Mouse (Mus musculus): ENCODE data around the gene Capn12. TPM values are rescaled to one million over a fixed set of nuclear protein-coding genes. Genes with fewer than 3 reads are reported as not detected.
A peak's percentile ranks its signal among the peaks of the same experiment; 100 is the strongest.
"Not testable (repeated sequence)": the region's sequence is repeated elsewhere in the genome, so short reads cannot be mapped to it uniquely, and the experiment has no call there.

Gene Capn12
- polyA plus RNA-seq, 1 experiment from 2014 or later, result 0.15 TPM

DNA sequence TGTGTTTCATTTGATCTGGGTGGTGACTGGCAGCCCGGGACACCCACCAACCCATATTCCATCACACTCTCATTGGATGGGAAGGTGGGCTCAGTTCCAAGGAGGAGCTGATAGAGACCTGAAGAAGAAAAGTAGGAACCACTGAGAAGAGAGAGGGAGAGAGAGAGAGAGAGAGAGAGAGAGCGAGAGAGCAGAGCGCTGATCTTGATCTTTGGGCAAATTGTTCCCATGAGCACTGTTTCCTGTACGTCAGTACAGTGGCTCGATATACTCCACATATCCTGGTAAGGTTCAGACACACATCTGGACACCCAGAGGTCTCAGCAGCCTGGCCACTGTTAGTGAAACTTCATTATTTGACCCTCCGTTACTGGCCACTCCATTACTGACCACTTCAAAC lies 17.7 kb upstream of the Capn12 start, which contains the start of gene Lgals7:
Gene Lgals7 (plus strand): TSS at position 314 of the 400 bp plus-strand sequence.
- no peak within 1 kb of the TSS for H3K9ac ChIP-seq
- WGBS, result 73% methylated on average over 6 of the region's 6 CpGs

DNA sequence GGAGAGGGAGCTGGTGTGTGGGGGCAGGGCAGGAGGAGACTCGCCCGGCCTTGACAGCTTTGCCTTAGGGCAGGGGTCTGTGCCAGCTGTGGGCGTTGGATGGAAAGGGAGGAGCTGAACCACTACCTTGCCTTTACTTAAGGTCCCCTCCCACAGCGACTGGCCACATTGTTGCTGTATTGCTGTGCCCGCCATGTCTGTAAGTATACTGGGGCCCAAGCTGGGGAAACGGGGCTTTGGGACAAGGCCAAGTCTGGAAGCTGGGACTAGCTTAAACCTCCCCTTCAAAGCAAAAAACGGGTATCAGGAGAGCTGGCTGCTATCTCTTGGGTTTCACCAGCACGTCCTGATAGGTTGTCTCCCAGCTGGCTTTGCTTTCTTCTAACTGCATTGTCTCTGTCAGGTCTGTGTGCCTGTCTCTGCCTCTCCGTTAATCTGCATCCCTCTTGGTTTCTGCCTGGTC lies 16.9 kb upstream of the Capn12 start:
- Histone ChIP-seq H3K9me3 (0 out of 2 replicates have a peak, but pooled peaks cover 5% of the 10 kb centered on the region), H3K9ac (no peak overlapping the region), H3K4me2 (peak overlapping the region; percentile 27), H3K4me3 (peak overlapping the region; percentile 2; the same call in 1 of the 2 replicates), H3K27ac (replicated peaks) (peak overlapping the region; percentile 38), H3K4me1 (peaks cover 26% of the 10 kb centered on the region), H3K36me3 (no peaks in the 10 kb centered on the region), H3K27me3 (replicated peaks) (no peaks in the 10 kb centered on the region)
- no peak for ATAC-seq (ENCODE audit: extremely low read depth, insufficient number of reproducible peaks, low FRiP score, low TSS enrichment)
- WGBS, result 36% methylated on average over 9 of the region's 9 CpGs

More for the DNA sequence above, 17.7 kb upstream of the Capn12 start, which contains the start of gene Lgals7:
- H3K4me1 ChIP-seq, result peaks cover 26% of the 10 kb centered on the region
- peak within 1 kb of the TSS; percentile 38 for H3K27ac ChIP-seq (replicated peaks)
- H3K27me3 ChIP-seq (replicated peaks), result no peaks in the 10 kb centered on the region
- H3K9me3 ChIP-seq, result 0 out of 2 replicates have a peak, but pooled peaks cover 5% of the 10 kb centered on the region
- ATAC-seq (ENCODE audit: extremely low read depth, insufficient number of reproducible peaks, low FRiP score, low TSS enrichment), result no peak
- peak within 1 kb of the TSS; percentile 2; the same call in 1 of the 2 replicates for H3K4me3 ChIP-seq
- H3K4me2 ChIP-seq, result peak within 1 kb of the TSS; percentile 27
- no peaks in the 10 kb centered on the region for H3K36me3 ChIP-seq

DNA sequence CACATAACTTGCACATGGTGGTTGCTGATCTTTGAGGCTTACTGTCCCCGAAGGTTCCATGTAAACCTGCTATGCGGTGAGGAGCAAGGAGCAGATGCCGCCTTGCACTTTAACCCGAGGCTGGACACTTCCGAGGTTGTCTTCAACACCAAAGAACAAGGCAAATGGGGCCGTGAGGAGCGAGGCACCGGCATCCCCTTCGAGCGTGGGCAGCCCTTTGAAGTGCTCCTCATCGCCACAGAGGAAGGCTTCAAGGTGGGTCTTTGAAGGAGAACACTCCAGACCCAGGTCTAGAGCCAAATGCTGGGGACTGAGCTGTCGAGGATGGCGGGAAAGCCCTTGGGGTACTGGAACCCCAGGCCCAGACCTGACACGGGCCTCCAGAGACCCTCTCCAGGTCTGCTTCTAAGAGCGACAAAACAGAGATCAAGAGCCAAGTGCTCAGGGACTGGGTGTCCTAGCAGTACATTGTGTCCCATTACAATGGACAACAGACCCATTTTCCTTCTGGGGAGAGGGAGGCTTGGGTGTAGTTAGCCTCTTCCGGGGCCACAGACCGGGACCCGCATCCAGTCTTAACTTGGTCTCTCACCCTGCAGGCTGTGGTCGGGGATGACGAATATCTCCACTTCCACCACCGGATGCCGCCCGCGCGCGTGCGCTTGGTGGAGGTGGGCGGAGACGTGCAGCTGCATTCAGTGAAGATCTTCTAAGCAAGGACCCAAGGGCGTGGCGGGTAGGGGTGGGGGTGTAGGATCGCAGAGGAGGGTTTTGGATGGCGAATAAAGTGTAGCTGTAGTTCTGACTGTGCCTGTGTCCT lies 15.5 kb upstream of the Capn12 start:
- Histone ChIP-seq H3K9ac (peak overlapping the region; percentile 71), H3K4me3 (peak overlapping the region; percentile 41), H3K4me1 (peaks cover 26% of the 10 kb centered on the region), H3K4me2 (peak overlapping the region; percentile 68), H3K9me3 (0 out of 2 replicates have a peak, but pooled peaks cover 4% of the 10 kb centered on the region), H3K36me3 (no peaks in the 10 kb centered on the region), H3K27ac (replicated peaks) (peak overlapping the region; percentile 36; the same call in 1 of the 2 replicates), H3K27me3 (replicated peaks) (no peaks in the 10 kb centered on the region)
- peak; percentile 35; the same call in 1 of the 2 replicates for ATAC-seq (ENCODE audit: extremely low read depth, insufficient number of reproducible peaks, low FRiP score, low TSS enrichment)
- 37% methylated on average over 33 of the region's 33 CpGs for WGBS

DNA sequence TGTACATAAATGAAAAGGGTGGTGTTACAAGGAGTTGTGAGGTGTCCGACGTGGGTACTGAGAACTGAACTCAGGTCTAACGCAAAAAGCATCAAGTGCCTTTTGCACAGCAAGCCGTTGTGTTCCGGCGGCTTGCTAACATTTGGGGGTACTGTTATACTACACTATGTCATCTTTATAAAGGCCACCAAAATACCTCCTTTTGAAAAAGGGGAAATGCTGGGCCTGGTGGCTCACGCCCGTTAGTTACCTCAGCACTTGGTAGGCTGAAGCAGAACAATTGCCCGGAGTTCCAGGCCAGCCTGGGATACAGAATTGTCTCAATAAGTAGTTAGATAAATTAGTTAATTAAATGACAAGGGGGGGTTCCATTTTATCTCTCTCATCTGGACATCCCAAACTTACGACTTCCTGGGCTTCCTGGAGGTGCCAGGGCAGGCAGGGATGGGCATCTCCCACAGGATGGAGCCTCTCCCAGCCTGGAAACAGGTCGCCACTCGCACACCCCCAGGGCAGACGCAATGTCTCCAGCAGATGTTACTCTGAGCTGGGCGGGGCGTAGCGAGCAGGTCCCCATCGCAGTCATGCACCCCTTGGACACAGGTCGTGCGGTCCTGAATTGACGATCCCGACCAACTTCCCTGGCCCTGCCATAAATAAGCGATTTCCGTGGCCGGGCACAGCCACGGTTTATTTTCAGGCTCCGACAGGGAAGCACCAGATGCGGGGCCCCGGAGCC lies 14.3 kb upstream of the Capn12 start:
- Histone ChIP-seq H3K36me3 (no peaks in the 10 kb centered on the region), H3K4me2 (no peak overlapping the region), H3K27me3 (replicated peaks) (no peaks in the 10 kb centered on the region), H3K4me3 (no peak overlapping the region), H3K4me1 (peaks cover 26% of the 10 kb centered on the region), H3K9ac (0 out of 2 replicates have a peak overlapping the region, but pooled peaks have one; percentile 56), H3K9me3 (no peaks in the 10 kb centered on the region), H3K27ac (replicated peaks) (no peak overlapping the region)
- 91% methylated on average over 28 of the region's 28 CpGs for WGBS
- no peak for ATAC-seq (ENCODE audit: extremely low read depth, insufficient number of reproducible peaks, low FRiP score, low TSS enrichment)

DNA sequence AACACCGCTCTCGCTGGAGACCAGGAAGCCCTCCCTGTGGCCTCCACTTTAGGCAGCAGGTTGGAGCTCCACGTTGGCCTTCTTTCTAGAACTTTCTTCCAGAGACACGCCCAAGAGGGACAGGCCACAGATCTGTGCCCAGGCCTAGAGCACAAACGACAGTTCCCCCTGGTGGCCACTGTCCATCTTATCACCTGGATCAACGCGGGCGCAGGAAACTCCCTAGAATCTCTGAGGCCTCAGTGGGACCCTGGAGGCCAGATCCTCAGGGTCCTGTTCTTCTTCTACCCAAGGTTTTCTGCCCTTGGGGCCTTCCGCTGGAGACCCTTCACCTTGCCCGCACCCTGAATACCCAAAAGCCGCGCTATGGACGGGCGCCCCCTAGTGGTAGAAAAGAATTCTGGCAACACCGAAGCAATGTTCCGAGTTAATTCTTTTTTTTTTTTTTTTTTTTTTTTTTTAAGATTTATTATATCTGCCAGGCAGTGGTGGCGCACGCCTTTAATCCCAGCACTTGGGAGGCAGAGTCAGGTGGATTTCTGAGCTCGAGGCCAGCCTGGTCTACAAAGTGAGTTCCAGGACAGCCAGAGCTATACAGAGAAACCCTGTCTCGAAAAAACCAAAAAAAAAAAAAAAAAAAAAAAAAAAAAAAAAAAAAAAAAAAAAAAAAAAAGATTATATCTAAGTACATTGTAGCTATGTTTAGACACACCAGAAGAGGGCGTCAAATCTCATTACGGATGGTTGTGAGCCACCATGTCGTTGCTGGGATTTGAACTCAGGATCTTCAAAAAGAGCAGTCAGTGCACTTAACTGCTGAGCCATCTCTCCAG lies 13.5 kb upstream of the Capn12 start:
- Histone ChIP-seq H3K4me2 (peak overlapping the region; percentile 61), H3K4me1 (peaks cover 26% of the 10 kb centered on the region), H3K4me3 (peak overlapping the region; percentile 34; the same call in 1 of the 2 replicates), H3K9ac (peak overlapping the region; percentile 56; the same call in 1 of the 2 replicates)
- 0 out of 2 replicates have a peak, but pooled peaks have one; percentile 26 for ATAC-seq (ENCODE audit: extremely low read depth, insufficient number of reproducible peaks, low FRiP score, low TSS enrichment)
- H3K36me3 ChIP-seq; H3K9me3 ChIP-seq; H3K27me3 ChIP-seq (replicated peaks); H3K27ac ChIP-seq (replicated peaks): not testable (repeated sequence)
- WGBS, result 27% methylated on average over 23 of the region's 23 CpGs

DNA sequence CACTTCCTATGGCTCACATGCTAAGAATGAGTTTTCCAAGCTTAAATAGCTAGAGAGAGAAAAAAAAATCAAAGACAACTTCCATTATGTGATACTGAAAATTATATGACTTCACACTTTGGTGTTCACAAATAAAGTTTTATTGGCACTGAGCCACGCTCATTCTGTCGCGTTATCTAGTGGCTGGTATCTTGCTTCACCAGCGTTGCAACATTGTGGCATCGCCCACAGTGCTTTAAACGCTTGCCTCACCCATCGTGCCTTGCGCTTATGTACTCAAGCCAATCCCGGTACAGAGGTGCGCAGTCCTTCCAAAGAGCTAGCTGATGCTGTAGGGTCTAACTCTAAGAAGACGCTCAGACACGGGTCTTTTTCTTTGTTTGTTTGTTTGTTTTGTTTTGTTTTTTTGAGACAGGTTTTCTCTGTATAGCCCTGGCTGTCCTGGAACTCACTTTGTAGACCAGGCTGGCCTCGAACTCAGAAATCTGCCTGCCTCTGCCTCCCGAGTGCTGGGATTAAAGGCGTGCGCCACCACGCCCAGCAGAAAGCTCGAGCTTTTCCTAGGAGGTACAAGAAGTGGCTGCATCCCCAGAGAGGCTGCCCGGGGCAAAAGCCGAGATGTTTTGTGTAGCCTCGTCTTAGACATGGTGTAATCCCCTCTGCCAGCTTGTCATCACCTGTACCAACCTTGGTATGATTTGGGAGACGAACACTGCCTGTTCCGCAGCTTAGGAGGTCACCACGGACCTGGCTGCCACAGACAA lies 10.1 kb upstream of the Capn12 start:
- ATAC-seq (ENCODE audit: extremely low read depth, insufficient number of reproducible peaks, low FRiP score, low TSS enrichment), result no peak
- 81% methylated on average over 24 of the region's 24 CpGs for WGBS

DNA sequence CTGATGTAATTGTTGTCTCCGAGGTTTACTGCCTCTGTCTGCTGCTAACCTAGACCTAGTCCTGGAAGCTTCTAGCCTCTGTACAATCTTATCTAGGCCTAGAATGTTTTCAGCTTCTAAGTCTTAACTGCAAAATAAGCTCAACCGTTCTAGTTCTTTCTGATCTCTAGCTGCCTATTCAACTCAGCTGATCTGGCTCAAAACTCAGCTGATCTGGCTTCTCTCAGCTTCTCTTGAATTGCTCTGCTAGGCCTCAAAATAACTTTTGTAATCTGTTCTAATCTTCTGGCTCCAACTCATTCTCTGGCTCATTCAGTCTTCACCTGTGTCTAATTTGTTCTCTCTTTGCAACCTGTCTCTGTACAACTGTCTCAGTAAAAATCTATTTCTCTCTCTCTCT lies 6.7 kb upstream of the Capn12 start:
- WGBS, result 53% methylated on average over 2 of the region's 2 CpGs
- H3K4me3 ChIP-seq, result no peak overlapping the region
- H3K4me1 ChIP-seq, result 0 out of 2 replicates have a peak, but pooled peaks cover 3% of the 10 kb centered on the region
- no peak overlapping the region for H3K9ac ChIP-seq
- H3K9me3 ChIP-seq, result no peaks in the 10 kb centered on the region
- H3K36me3 ChIP-seq, result no peaks in the 10 kb centered on the region
- no peak for ATAC-seq (ENCODE audit: extremely low read depth, insufficient number of reproducible peaks, low FRiP score, low TSS enrichment)
- no peak overlapping the region for H3K4me2 ChIP-seq
- no peak overlapping the region for H3K27ac ChIP-seq (replicated peaks)
- no peaks in the 10 kb centered on the region for H3K27me3 ChIP-seq (replicated peaks)

More for the DNA sequence above, 10.1 kb upstream of the Capn12 start:
- no peak overlapping the region for H3K9ac ChIP-seq
- H3K9me3 ChIP-seq, result no peaks in the 10 kb centered on the region
- no peak overlapping the region for H3K4me2 ChIP-seq
- H3K36me3 ChIP-seq, result no peaks in the 10 kb centered on the region
- H3K4me3 ChIP-seq, result no peak overlapping the region
- H3K27me3 ChIP-seq (replicated peaks), result no peaks in the 10 kb centered on the region
- H3K4me1 ChIP-seq, result peaks cover 6% of the 10 kb centered on the region; the same call in 1 of the 2 replicates
- no peak overlapping the region for H3K27ac ChIP-seq (replicated peaks)

DNA sequence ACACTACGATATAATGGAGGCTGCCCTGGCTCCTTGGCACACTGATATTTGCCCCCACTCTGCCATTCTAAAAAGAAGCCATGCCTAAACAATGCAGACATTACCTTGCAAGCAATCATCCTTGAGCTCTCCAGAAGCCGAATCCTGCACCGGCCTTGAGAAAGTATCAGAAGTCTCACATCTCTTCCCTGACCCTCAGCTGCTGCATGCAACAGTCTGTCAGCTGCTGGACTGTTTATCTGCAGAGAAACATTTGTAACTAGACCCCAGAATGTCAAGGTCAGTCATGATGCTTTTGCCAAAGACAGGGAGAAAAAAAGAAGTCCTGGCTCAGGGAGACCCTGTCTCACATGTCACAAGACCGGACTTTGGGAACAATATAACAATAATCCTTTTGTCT lies 5.1 kb upstream of the Capn12 start:
- Histone ChIP-seq H3K27ac (replicated peaks) (no peak overlapping the region), H3K4me3 (no peak overlapping the region), H3K9me3 (no peaks in the 10 kb centered on the region), H3K27me3 (replicated peaks) (no peaks in the 10 kb centered on the region; the same call in 1 of the 2 replicates), H3K4me1 (0 out of 2 replicates have a peak, but pooled peaks cover 3% of the 10 kb centered on the region), H3K4me2 (no peak overlapping the region), H3K36me3 (no peaks in the 10 kb centered on the region), H3K9ac (no peak overlapping the region)
- no peak for ATAC-seq (ENCODE audit: extremely low read depth, insufficient number of reproducible peaks, low FRiP score, low TSS enrichment)
- 73% methylated on average over 4 of the region's 4 CpGs for WGBS

DNA sequence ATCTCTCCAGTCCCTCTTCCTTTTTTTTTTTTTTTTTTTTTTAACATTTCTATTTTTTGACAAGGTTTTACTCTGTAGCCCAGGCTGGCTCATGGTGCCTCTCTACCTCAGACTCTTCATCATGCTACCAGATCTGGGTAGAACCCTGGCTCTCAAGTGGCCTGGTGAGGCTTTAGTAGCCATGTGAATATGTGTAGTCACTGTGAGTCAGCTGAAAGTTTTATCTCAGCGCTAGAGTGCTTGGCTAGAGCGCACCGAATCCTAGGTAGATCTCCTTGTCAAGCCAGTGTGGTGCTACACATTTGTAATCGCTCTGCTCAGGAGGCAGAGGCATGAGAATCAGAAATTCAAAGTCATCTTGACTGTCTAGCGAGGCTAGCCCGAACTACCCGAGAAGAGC lies 4.1 kb upstream of the Capn12 start:
- no peak overlapping the region for H3K9ac ChIP-seq
- ATAC-seq (ENCODE audit: extremely low read depth, insufficient number of reproducible peaks, low FRiP score, low TSS enrichment), result peak; percentile 81
- H3K27me3 ChIP-seq (replicated peaks), result peaks cover 6% of the 10 kb centered on the region; the same call in 1 of the 2 replicates
- H3K4me2 ChIP-seq, result no peak overlapping the region
- H3K27ac ChIP-seq (replicated peaks), result no peak overlapping the region
- 0 out of 2 replicates have a peak, but pooled peaks cover 3% of the 10 kb centered on the region for H3K4me1 ChIP-seq
- no peak overlapping the region for H3K4me3 ChIP-seq
- H3K36me3 ChIP-seq, result no peaks in the 10 kb centered on the region
- H3K9me3 ChIP-seq, result no peaks in the 10 kb centered on the region
- 66% methylated on average over 7 of the region's 7 CpGs for WGBS

DNA sequence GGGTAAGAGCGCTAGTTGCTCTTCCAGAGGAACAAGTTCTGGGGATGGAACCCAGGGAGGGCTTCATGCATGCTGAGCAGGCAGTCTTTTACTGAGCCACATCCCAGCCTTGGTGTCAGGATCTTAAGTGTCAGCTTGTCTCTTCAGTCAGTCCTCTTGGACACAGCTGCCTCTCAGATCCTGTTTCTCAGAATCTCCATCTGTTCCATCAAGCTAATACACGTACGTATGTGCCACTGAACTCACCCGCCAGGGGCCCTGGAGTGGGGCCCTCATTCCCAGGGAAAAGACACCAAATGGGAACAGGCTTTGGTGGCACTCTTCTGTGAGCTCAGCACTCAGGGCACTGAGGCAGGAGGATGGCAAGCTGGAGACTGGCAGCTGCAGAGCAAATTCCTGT lies 3.4 kb upstream of the Capn12 start:
- Histone ChIP-seq H3K9ac (no peak overlapping the region), H3K4me1 (0 out of 2 replicates have a peak, but pooled peaks cover 3% of the 10 kb centered on the region), H3K4me3 (no peak overlapping the region), H3K36me3 (no peaks in the 10 kb centered on the region), H3K27ac (replicated peaks) (peak overlapping the region; percentile 36; the same call in 1 of the 2 replicates), H3K27me3 (replicated peaks) (peaks cover 6% of the 10 kb centered on the region; the same call in 1 of the 2 replicates), H3K4me2 (no peak overlapping the region), H3K9me3 (no peaks in the 10 kb centered on the region)
- ATAC-seq (ENCODE audit: extremely low read depth, insufficient number of reproducible peaks, low FRiP score, low TSS enrichment), result no peak
- 74% methylated on average over 4 of the region's 4 CpGs for WGBS

Measured in heart, embryonic 13.5 days (tissue).